Mouse (Mus musculus) layer of hippocampus, postnatal 14 days (tissue): ENCODE results near the gene Slc22a1. TPM values are rescaled to one million over a fixed set of nuclear protein-coding genes. Genes with fewer than 3 reads are reported as not detected.
"Not testable (repeated sequence)": the region's sequence is repeated elsewhere in the genome, so short reads cannot be mapped to it uniquely, and the experiment has no call there.

ENCODE experiments used
- DNase-seq, 2 experiments: peaks; one replicate each; pipeline ENCODE4 v3.0.0; 2021 to 2022; ENCODE audit warnings: low spot score in 2 of 2, mixed read lengths in 1 of 2
- total RNA-seq, 2 experiments: library from RNA; stranded (reverse); gene quantifications; 2 replicates each; pipeline ENCODE4 v1.2.3; 2021

Gene Slc22a1
- total RNA-seq, 2 experiments from 2014 or later = not detected

DNA sequence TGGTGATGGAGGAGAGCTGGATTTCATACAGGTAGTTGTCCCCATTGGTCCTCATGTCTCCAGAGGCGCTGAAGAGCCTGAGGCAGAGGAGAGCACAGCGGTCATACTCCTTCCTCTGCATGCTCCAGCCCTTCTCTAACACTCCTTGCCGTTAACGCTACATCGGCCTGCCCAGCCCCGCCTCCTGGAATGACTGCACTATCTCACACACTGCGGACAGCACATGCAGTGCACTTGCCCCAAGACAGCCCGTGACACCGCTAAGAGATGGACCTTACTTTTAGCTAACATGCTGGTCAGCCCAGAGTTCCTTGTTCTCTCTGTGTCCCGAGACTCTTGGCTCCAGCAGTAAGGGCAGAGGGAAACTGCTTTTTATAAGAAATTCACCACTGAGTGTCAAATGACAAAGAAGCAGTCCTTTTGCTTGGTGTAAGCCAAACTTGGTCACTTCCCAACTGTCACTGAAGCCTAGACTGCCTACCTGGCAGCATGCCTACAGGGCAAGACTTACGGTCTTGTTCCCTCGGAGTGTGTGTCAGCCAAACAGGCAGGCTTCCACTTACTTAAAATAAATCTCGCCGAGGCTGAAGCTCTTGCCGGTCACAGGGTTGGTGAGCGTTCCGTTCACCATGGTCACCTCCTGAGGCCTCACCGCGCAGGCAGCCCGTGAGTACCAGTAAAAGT, 12.9 kb upstream of the Slc22a1 start:
- DNase-seq = peak; percentile 25 to 41

GRCm38 (mm10) chr17:12684928-12685624, 9.4 kb upstream of the Slc22a1 start:
- no peak for DNase-seq

DNA sequence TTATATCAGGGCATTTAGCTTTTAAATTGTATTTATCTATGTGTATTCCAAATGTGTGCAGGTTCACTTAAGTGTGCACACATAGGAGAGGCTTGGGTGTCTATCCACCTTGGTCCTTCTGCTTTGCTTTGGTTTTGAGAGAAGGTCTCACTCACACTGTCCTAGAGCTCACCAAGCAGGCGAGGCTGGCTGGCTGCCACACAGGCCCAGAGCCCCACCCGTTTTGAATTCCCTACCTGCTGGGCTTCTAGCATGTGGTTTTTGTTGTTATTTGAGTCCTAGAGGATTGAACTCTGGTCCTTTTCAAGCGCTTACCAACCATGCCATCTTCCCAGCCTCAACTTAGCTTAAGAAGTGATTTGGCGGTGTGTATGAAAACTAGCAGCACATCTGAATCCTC, 8.8 kb upstream of the Slc22a1 start:
- no peak for DNase-seq

GRCm38 (mm10) chr17:12683582-12683981, 8.0 kb upstream of the Slc22a1 start:
- no peak for DNase-seq

- DNase-seq = no peak
Measured at GRCm38 (mm10) chr17:12678261-12678660, 2.6 kb upstream of the Slc22a1 start.

DNA sequence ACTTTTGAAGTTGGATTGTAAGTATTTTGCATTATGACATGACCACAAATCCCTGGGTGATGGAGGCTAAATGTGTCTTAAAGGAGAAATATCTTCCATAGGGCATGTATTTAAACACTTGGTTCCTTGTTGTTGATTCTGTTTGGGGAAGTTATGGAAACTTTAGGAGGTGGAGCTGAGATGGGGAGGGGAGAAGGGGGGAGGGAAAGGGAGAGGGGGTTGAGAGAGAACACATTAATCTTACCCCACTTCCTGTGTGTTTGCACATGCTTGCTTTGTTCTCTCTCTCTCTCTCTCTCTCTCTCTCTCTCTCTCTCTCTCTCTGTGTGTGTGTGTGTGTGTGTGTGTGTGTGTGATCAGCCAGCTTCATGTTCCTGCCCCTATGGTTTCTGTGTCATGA, 1.5 kb upstream of the Slc22a1 start:
- no peak for DNase-seq

GRCm38 (mm10) chr17:12674980-12675379, 649 bp downstream of the Slc22a1 start:
- not testable (repeated sequence) for DNase-seq

DNA sequence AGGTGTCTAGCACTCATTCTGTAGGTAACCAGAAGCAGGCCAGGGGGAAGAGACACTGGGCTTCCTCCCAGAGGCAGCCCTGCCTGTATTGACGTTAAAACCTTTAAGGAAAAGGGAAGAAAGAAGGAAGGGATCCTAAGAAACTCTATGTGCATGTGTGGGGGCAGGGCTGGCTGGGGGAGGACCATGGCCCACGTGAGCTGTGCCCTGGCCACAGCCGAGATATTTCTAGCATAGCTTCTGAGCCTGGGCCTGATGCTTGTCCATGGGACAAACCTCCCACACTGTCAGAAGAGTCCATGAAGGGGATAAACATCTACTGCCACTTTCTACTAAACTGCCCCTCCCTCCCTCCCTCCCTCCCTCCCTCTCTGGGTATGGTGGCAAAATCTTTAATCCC, 1.8 kb downstream of the Slc22a1 start:
- no peak for DNase-seq

DNA sequence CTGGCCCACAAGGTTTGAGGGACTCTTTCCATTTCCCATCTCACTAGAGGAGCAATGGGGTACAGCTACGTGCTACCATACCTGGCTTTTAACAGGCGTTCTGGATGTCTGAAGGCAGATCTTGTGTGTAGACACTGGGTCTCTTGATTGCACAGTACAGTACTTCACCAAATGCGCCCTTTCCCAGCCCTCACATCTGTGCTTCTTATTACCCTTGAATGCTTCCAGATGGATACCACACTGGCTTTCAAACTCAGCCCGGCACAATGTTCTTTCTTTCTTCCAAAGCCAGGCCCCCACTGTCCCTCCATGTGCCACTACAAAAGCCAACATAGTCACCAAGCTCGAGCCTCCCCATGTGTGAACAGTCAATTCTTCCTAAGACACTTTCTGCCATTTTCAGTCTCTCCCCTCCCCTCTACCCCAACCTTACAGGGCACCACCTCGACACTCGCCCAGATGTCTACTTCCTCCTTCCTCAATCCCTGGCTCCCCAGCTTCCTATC, 3.3 kb downstream of the Slc22a1 start:
- DNase-seq = no peak

DNA sequence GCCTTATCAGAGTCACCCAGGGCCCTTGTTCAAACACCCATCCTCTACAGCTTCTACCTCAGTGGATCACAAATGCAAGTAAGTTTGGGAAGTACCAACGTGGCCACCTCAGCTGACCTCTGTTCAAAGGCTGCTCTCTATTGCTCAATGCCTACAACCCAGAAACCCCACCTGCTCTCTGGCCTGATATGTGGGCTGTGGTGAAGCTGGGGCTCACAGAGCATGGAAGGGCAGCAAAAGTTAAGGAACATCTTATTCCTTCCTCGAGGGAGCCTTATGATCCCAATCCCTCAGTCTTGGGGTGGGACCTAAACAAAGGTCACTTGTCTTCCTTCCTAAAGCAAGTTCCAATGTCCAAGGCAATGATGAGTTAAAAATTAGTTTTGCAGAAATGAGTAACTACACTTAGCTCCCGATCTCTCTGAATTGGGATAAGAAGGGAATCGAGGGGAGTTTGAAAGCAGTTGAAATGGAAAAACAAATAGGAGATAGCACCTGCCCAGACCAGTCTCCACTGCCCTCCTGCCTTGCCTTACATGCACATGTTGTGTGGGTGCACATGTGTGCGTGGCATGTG, 4.5 kb downstream of the Slc22a1 start:
- DNase-seq = no peak

DNA sequence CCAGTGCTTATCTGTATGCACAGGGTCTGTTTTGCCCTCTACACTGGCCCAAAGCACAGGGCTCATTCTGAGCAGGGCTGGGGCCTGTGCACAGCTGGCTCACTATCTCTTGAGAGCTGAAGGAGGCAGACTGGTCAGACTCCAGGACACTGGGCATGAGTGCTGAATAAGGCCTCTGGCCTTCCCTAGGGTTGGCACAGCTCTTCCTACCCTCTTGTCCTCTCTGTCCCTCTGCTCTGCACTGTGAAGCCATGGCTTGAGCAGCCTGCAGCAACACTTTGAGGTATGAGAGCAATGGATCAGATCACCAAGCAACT, 6.3 kb downstream of the Slc22a1 start:
- no peak for DNase-seq

DNA sequence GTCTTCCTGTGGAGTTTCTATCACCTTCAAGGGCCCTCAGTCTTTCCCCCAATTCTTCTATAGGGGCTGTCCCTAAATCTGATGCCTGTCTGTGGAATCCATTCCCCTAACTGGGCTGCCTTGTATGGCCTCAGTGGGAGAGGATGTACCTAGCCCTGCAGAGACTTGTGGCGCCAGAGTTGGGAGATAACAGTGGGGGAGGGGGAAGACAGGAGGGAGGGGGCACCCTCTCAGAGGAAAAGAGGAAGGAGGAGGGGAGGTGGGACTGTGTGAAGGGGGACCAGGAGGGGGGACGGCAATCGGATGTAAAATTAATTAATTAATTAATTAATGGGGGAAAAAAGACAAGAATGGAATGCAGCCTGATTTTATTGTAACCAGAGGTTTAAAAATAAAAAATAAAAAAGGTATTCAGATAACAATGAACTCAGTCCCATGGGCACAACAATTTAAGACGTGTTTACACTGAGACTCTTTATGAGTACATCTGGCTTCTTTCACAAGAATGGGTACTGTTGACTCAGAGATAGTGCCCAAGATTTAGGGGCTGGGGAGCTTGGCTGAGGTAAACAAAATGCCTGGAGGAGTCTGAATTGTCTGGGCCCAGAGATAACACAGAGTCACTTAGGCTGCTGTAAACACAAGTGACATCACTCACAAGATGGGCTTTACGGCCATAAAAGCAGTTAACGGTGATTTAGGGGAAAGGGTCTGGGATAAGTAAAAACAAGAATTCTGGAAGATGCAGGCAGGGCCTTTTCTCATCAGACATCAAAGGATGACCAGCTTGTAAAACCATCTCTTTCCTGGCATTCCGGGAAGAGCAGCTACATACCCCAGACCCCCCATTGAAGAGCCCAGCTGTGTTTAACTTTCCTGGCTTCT, 6.9 kb downstream of the Slc22a1 start:
- DNase-seq = no peak

- no peak for DNase-seq
Measured at GRCm38 (mm10) chr17:12664156-12664555, 11.5 kb downstream of the Slc22a1 start.

GRCm38 (mm10) chr17:12660572-12661260, 14.9 kb downstream of the Slc22a1 start:
- DNase-seq = peak; percentile 21 to 68

GRCm38 (mm10) chr17:12659233-12659632, 16.4 kb downstream of the Slc22a1 start:
- no peak for DNase-seq

DNA sequence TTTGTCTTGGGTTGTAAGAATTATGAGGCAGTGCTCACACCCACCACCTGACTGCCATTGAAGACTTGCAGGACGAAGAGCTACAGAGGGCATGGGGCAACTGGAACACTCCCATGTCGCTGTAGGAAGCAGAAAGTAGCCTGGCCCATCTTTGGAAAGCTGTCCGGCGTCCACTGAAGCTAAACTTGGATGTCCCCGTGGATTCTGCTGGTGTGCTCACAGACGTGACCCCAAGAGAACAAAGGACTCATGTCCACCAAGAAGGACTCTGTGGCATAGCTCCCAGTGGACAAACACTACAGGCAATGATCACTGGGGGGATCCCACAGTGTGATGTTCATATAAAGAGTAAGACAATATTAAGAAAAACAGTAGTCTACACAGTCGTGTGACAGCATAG, 16.8 kb downstream of the Slc22a1 start:
- no peak for DNase-seq

- DNase-seq = no peak
Measured at GRCm38 (mm10) chr17:12655826-12656225, 19.8 kb downstream of the Slc22a1 start.

- peak in 1 of 2 experiments; percentile 50 for DNase-seq
Measured at GRCm38 (mm10) chr17:12654061-12654460, 21.6 kb downstream of the Slc22a1 start.

- no peak for DNase-seq
Measured at GRCm38 (mm10) chr17:12652604-12653003, 23.0 kb downstream of the Slc22a1 start.

DNA sequence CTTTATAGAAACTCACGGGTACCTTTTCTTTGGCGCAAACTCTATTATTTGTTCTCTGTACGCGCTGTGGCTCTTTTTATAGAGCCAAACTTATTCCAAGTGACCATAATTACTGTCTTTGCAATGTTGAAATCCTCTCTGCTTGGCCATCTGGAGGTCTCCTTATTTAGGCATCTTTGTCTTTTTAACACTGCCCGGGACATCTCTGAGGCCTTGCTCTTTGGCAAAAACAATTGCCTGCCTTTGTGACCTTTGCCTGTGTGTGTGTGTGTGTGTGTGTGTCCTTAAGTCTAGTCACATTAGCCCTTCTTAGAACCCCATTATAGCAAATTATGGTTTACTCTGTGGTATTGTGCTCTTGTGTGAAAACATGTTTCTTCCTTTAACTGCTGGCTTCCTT, 30.2 kb downstream of the Slc22a1 start:
- no peak for DNase-seq

DNA sequence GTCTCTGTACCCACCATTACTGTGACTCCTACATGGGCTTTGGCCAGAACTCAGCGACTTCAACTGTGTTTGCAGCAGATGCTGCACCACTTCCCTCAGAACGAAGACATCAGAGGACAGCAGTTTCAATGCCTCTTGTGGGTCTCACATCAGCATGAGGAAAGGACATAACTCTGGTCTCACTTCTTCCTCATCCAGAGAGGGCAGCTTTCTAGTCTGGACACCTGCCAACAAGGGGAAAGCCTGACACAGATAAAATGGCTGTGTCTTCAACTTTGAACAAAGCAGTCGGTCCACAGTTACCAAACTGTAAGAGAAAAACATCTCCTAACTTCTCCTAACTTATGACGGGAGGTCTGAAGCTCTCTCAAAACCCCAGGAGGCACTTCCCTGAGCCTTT, 34.5 kb downstream of the Slc22a1 start:
- DNase-seq = no peak
